Mouse (Mus musculus) frontal cortex, postnatal 25 days (tissue): ENCODE measurements around the gene Egflam.

Experiments
- DNase-seq, 2 experiments: peaks; one replicate each; pipeline ENCODE4 v3.0.0; 2022; ENCODE audit warnings: low spot score in 2 of 2

The Egflam gene

DNA sequence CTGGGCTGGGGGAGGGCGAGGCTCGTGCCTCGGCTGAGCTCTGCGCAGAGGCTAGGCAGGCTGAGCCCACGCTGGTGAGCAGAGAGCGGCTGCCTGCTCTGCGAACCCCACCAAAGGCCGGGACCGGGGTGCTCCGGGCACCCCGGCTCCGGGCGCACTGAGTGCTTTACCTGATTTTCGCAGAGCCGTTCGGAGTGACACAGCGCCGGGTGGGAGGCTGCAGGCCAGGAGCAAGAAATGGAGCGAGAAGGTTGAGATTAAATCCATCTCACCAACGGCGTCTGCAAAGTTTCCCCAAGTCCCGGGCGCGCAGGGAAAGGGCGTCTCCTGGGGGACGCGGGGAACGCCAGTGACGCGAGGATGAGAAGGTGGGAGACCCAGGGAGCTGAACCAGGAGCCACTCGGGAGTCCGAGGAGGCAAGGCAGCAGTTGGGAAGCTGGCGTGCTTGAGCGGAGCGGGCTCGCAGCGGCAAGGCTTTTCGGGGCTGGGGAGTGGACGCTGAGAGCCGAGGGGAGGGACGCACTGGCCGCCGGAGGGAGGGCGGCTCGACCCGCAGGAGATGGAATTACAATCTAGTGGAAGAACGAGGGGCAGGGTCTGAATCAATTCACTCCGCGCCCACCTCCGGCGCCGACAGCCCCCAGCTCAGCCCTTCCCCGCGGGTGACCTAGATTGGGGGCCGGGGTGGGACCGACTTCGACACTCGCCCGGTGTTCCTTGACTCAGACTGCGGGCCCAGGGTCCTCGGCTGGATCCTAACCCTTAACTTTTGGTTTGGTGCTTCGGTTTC is at the start of gene Egflam:
Gene Egflam, minus strand, starts transcription at position 578 of the 791 bp plus-strand sequence.
- DNase-seq, result no peak

DNA sequence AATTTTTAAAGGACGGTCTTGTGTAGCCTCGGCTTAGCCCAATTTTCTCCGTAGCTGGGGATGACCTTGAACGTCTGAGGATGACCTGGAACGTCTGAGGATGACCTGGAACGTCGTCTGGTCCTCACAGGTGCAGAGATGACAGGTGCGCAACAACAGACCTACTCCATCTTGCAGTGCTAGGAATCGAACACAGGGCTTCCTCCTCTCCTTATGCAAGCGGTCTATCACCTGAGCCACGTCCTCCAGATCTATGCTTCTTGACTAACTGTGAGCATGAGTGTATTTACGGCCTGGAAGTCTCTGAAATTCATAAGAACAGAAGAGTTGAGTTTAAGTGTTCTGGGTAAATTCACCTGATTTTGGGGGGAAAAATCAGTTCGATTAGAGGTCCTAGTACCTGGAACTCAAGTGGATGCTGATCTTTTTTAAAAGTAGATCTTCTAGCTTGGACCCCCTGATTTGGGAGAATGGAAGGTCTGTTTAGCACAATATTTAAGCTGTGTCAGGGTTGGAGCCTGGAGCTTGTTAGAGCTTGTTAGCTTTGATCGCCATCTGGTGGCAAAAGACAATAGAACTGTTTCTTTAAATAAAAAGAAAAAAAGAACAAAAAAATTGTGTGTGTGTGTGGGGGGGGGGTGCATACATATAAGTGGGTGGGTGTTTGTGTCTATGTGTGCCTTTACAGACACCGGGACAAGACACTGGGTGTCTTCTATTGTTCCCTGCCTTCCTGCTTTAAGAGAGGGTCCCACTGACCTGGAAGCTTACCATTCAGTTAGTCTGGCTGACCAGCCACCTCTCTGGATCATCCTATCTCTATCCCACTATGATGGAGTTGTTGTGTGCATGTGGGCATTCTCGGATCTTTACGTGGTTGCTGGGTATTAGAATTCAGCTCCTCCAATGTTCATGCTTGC is 45.5 kb upstream of the Egflam start:
- DNase-seq, result no peak

DNA sequence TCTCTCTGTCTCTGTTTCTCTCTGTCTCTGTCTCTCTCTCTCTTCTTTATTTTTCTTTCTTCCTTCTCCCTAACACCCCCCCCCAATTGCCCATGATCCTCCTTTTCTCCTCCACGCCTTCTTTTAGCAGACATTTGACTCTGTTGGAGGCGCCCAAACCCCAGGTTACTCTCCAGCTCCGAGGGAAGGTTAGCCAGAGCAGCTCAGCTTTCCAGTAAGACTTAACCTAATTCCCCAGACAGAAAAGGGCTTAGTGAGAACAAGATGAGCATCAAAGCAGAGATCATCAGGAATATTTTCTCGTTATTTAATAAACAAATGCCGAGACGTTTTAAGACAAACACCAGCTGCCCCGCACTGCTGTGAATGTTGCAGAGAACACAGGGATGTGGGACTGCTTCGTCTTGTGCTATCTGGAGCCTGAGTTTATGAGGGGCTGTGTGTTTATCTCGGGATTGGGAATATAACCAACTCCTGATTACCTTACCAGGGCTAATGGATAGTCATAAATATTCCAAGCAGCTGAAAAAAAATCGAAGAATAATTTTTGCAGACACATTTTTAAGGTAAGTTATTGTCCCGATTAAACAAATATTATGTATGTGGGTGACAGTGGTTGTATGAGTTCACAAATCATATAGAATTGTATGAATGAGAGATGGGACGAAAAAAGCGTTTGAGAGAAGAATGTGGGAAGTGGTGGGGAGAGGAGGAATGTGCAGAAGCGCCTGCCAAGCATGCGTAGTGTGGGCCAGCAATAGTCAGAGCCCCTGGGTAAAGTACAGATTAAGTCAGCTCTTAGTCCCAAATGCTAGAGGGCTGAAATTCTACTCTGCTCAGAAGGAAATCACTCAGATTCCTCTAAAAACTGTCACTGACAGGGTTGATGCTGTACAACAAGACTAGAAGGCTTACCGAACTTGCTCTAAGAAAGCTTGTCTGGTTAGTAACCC is 44.2 kb upstream of the Egflam start:
- DNase-seq, result no peak

- no peak for DNase-seq
Measured at GRCm38 (mm10) chr15:7424282-7424681, 26.1 kb upstream of the Egflam start.

DNA sequence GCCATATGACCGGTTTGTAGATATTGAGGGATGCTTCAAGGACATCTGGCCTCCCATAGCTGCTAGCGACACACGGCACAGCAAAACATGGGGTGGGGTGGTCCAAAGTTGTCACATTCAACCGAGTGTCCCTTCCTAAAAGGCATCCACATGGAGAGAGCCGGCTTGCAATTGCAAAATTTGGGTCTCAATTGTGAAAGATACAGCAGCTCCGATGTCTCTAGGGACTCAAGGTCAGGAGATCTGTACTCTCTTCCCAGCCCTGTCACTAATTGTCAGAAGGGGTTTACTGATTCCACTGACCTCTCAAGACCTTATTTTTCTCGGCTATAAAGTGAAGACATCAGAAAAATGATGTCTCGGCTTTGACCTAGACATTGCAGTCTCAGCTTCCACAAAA is 6.3 kb upstream of the Egflam start:
- DNase-seq, result no peak

- no peak for DNase-seq
Measured at GRCm38 (mm10) chr15:7398609-7399540, 680 bp upstream of the Egflam start.

- DNase-seq, result no peak
Measured at GRCm38 (mm10) chr15:7397446-7397817, 763 bp downstream of the Egflam start.

DNA sequence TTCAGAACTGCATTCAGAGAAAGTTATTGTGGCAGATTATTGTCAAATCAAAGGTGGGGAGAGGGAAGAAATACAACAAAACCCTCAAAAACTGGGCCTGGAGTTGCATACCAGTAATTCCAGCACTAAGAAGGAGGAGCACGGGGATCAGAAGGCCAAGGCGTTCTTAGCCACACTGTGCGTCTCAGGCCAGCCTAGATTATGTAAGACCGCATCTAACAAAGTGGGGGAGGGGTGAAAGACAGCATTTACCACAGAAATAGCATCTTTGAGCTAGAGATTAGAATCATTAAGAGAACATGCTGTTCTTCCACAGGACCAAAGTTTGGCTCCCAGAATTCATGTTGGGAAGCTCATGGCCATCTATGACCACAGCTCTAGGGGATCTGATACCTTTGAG is 14.8 kb downstream of the Egflam start:
- no peak for DNase-seq

DNA sequence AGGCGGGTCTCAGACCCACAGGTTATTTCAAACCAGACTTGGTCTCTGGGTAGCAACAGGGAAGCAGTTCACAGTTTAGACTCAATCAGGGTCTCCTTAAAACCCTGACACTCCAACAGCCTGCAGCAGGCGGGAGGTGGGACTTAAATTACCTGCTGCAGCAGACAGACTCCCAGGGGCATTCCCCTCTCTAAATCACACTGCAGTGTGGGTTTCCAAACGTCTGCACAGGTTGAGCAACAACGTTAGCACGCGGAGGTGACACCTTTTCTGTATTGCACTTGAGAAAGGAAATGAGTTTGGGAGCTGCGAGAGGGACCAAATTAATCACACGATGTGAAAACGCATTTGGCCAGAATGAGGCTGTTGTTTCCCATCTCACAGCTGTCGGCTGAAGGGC is 15.7 kb downstream of the Egflam start:
- DNase-seq, result no peak

GRCm38 (mm10) chr15:7352635-7353051 is 45.6 kb downstream of the Egflam start:
- no peak for DNase-seq

- DNase-seq, result no peak
Measured at GRCm38 (mm10) chr15:7340703-7341309, 57.4 kb downstream of the Egflam start.

GRCm38 (mm10) chr15:7334517-7335298 is 63.5 kb downstream of the Egflam start:
- DNase-seq, result no peak

DNA sequence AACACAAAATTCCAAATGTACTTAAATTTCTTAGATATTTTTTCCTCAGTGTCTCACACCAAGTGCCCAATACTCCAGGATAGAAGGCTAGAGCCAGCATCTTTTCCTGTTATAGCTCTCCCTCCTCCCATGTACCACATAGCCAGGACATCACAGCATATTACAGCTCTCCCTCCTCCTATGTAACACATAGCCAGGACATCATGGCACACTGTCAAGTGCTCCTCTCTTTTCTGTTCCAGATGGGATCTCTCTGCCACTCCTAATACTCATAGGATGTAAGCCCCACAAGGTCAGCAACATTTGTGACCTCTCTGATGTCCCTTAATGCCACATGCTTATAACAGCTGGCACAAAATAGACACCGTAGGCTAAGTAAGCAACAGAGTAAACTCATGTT is 65.3 kb downstream of the Egflam start:
- DNase-seq, result no peak

GRCm38 (mm10) chr15:7322599-7323311 is 75.4 kb downstream of the Egflam start:
- no peak for DNase-seq

- DNase-seq, result no peak
Measured at GRCm38 (mm10) chr15:7320901-7321300, 77.3 kb downstream of the Egflam start.

DNA sequence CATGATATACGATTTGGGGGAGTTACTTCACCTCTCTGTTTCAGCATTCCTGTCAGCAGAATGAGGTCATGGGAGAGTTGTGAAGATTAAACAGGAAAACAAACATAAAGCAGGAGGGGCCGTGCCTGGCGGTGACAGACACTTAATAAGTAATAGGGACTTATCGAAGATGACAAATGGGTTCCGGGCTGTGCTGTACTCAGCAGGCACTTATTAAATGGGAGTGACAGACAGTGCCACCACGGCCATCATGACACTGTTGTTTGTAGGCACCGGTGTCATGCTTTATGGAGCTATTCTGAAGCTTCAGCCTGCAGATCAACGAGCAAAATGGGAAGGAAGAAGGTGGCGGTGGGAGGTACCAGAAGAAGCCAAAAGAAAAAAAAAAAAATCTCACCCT is 82.7 kb downstream of the Egflam start:
- DNase-seq, result no peak

- no peak for DNase-seq
Measured at GRCm38 (mm10) chr15:7308711-7309110, 89.5 kb downstream of the Egflam start.

DNA sequence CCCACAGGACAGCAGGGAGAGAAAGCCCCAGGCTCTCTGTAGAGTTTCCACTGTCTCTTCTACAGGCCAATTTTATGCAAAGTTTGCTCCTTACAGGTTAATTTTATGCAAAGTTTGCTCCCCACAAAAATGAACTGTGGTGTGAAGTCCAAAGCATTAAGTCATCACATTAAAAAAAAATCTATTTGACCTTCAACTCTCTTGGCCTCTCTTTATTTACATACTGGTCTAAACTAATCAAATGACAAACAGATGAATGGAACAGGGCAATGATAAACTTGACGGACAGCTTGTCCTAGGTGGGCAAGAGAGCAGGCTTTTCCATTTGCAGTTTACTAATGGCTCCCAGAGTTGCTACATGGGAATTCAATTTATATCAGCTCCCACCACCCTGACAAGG is 98.3 kb downstream of the Egflam start:
- DNase-seq, result no peak

DNA sequence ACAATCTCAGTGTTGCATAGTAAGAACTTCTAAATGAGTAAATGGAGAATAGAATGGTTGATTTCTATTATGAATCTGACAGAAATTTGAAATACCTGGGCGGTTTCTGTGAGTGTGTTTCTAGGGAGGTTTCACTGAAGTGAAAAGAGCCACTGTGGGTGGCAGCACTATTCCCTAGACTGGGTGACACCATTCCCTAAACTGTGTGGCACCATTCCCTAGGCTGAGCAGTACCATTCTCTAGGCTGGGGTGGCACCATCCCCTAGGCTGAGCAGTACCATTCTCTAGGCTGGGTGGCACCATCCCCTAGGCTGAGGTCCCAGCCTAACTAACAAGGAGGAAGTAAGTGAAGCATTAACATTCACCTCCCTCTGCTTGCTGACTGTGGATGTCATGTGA is 103.0 kb downstream of the Egflam start:
- no peak for DNase-seq
